Mouse (Mus musculus) Patski (cell line): Measurements from ENCODE around the gene Dscaml1. TPM values are rescaled to one million over a fixed set of nuclear protein-coding genes. Genes with fewer than 3 reads are reported as not detected.

Experiments
- ATAC-seq: fragments of 100-300 bp; one replicate; pipeline ENCODE4 v1.8.0; 2021
- CTCF ChIA-PET: fragments of 350-600 bp; sonication (Branson Sonifier 250); formaldehyde crosslinking; loops from one replicate; lab custom pipeline; 2022; ENCODE audit warnings: inconsistent platforms; lab: Charles Lee
- POLR2A ChIA-PET: fragments of 350-600 bp; sonication (Branson Sonifier 250); formaldehyde crosslinking; loops from one replicate; lab custom pipeline; 2022; ENCODE audit warnings: antibody characterized with exemption, inconsistent platforms; lab: Charles Lee
- DNase-seq: peaks from one replicate; pipeline ENCODE4 v3.0.0-alpha.2; 2011; ENCODE audit warnings: low read depth, low spot score
- H3K27me3 ChIP-seq: fragments of 371-371 bp; one replicate; pipeline ENCODE4 v1.5.1; 2021
- CTCF ChIP-seq: fragments of 100-300 bp; IDR thresholded peaks from one replicate; pipeline ENCODE4 v1.5.1; 2021
- in situ Hi-C: fragments of 300-500 bp; cut with MboI; formaldehyde crosslinking; loops from 3 replicates; pipeline ENCODE4 v1.11.1; 2018; ENCODE audit warnings: low pct_unique_long_range_greater_than_20kb, mixed read lengths
- polyA plus RNA-seq: library from polyadenylated mRNA; unstranded; gene quantifications from one replicate; pipeline ENCODE4 v1.2.3, GENCODE M21; 2021

Dscaml1 gene
- polyA plus RNA-seq, 1 experiment from 2014 or later: 0.01 TPM

GRCm38 (mm10) chr9:45451346-45451745 is 24.9 kb downstream of the Dscaml1 start:
- CTCF ChIA-PET: no interaction called here
- ATAC-seq (no peak), DNase-seq (no peak)
- H3K27me3 ChIP-seq: peaks cover 35% of the 10 kb centered on the region
- TF ChIP-seq CTCF: no peak
- in situ Hi-C loops: no loop called here
- POLR2A ChIA-PET: no interaction called here

GRCm38 (mm10) chr9:45454032-45454431 is 27.6 kb downstream of the Dscaml1 start:
- no peak for TF ChIP-seq CTCF
- in situ Hi-C loops: no loop called here
- CTCF ChIA-PET: no interaction called here
- peaks cover 27% of the 10 kb centered on the region for H3K27me3 ChIP-seq
- ATAC-seq (no peak), DNase-seq (no peak)
- POLR2A ChIA-PET: no interaction called here

DNA sequence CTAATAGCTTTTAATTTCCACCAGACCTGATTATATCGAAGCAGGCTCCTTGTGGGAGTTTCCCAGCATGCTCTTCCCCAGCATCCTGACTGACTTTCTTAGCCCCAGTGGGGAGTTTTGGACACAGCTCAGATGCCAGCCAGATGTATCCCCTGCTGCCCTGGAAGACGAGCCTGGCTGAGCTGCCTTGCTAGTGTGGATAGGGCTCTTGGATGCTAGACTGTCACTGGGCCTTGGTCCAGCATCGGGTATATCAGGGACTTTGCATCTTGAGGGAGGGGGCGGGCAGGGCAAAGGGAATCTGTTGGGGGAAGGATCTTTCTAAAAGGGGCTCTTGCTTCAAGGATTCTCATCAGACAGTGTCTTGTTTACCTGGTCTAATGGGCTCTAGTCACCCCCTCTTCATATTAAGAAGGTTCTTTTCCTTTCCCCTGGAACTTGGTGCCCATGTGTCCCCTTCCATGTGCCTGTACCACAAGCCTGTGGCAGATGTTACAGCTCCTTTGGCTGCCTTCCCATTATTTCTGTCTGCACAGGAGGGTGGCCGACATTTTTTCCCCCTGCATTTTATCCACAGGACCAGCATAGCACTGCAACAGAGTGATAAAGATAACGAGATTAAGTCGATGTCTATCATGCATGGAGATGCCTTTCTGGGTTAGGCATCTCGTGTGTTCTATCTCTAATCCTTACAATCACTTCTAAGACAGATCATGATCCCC is 28.6 kb downstream of the Dscaml1 start:
- no peak for TF ChIP-seq CTCF
- in situ Hi-C loops: no loop called here
- ATAC-seq (no peak), DNase-seq (no peak)
- H3K27me3 ChIP-seq: peaks cover 27% of the 10 kb centered on the region
- POLR2A ChIA-PET: no interaction called here
- CTCF ChIA-PET: no interaction called here

DNA sequence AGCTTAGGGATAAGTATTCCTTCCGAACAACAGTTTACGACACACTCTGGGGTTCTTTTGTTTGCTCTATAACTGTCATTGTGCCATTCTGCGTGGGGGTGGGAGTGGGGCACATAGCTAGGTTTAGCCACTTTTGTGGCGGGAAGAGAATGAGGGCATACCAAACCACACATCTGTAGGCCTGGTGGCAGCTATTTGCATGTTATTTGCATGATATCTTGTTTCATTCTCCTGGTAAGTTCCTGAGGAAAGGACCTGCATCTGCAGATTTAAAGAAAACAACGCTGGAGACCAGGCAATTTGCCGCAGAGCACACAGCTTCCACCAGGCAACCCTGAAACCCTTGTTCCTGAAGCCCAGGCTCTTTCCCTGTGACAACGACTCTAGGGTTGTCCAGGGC is 30.8 kb downstream of the Dscaml1 start:
- in situ Hi-C loops: no loop called here
- no peak for TF ChIP-seq CTCF
- DNase-seq: no peak
- CTCF ChIA-PET: no interaction called here
- H3K27me3 ChIP-seq: peaks cover 19% of the 10 kb centered on the region
- ATAC-seq: no peak
- POLR2A ChIA-PET: no interaction called here

- H3K27me3 ChIP-seq: peaks cover 19% of the 10 kb centered on the region
- DNase-seq (no peak), ATAC-seq (no peak)
- ChIA-PET POLR2A (no interaction called here), CTCF (no interaction called here)
- no peak for TF ChIP-seq CTCF
- in situ Hi-C loops: no loop called here
These were observed 31.9 kb downstream of the Dscaml1 start for GRCm38 (mm10) chr9:45458363-45458762.

- ChIA-PET POLR2A (no interaction called here), CTCF (no interaction called here)
- ATAC-seq (no peak), DNase-seq (no peak)
- TF ChIP-seq CTCF: no peak
- in situ Hi-C loops: no loop called here
- peaks cover 27% of the 10 kb centered on the region for H3K27me3 ChIP-seq
These were observed 39.1 kb downstream of the Dscaml1 start for GRCm38 (mm10) chr9:45465396-45466019.

DNA sequence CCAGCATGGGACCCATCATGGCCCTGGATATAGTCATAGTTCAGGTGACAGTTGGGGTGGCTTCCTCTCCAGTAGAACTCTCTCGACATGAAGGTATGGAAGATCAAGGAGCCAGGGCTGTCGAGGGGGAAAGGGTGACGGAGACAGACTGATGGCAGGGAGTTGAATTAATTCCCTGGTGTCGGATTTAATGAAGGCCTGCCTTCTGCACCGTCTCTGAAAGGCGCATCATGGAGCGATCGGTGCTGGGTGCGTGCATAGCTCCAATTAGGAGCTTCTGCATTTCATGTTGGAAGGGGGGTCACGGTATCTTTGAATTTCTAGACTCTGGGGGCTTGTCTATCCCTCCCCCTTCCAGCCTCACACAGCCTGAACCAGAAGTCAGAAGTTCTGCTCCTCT is 41.8 kb downstream of the Dscaml1 start:
- ATAC-seq: no peak
- CTCF ChIA-PET: no interaction called here
- DNase-seq: no peak
- peaks cover 29% of the 10 kb centered on the region for H3K27me3 ChIP-seq
- in situ Hi-C loops: no loop called here
- TF ChIP-seq CTCF: no peak
- POLR2A ChIA-PET: no interaction called here

- H3K27me3 ChIP-seq: peaks cover 22% of the 10 kb centered on the region
- no peak for ATAC-seq
- in situ Hi-C loops: no loop called here
These were observed 44.5 kb downstream of the Dscaml1 start for GRCm38 (mm10) chr9:45470746-45471471.

DNA sequence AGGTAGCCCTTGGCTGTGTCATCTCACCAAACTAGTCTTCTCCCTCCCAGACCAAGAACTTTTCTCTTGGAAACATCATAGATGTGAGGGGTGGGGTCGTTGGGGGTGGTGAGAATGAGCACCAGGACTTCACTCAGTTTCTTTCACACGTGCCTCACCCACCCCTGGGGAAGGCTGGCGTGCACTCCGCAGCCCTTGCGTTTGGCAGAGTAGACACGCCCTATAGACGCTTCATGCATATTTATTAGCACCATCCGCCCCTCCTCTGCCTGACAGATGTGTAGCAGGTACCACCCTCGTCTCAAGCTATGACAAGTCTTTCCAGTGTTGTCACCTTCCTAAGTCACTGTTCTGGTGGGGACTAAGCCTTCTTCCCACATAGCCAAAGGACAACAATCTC is 45.3 kb downstream of the Dscaml1 start:
- ChIA-PET CTCF (no interaction called here), POLR2A (no interaction called here)
- ATAC-seq: no peak
- TF ChIP-seq CTCF: no peak
- in situ Hi-C loops: no loop called here
- H3K27me3 ChIP-seq: peaks cover 22% of the 10 kb centered on the region
- DNase-seq: no peak

More at GRCm38 (mm10) chr9:45470746-45471471, 44.5 kb downstream of the Dscaml1 start:
- no peak for TF ChIP-seq CTCF
- POLR2A ChIA-PET: no interaction called here
- CTCF ChIA-PET: no interaction called here
- no peak for DNase-seq

DNA sequence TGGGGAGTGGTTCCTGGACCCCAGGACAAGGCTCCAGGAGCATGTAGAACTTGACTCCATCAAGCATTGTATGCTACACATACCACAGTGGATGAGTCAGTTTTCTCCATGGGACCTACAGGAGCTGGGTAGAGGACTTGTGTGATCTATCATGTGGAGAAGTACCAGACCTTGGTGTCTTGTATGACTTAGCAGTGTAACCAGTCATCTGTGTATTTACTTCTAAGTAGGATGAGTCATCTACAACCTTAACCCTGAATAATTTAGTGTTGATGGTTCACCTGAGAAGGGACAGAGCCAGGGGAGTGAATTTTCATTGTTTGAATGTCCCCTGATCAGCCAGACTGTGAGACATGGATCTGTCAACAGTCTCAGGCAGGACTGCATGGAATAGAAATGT is 48.4 kb downstream of the Dscaml1 start:
- DNase-seq (no peak), ATAC-seq (peak; percentile 47)
- TF ChIP-seq CTCF: no peak
- peaks cover 14% of the 10 kb centered on the region for H3K27me3 ChIP-seq
- in situ Hi-C loops: no loop called here
- ChIA-PET CTCF (no interaction called here), POLR2A (no interaction called here)

GRCm38 (mm10) chr9:45480936-45481335 is 54.5 kb downstream of the Dscaml1 start:
- in situ Hi-C loops: no loop called here
- DNase-seq (no peak), ATAC-seq (no peak)
- H3K27me3 ChIP-seq: peaks cover 23% of the 10 kb centered on the region
- no peak for TF ChIP-seq CTCF
- CTCF ChIA-PET: no interaction called here
- POLR2A ChIA-PET: no interaction called here
